Mouse (Mus musculus) testis, adult 2 months (tissue): ENCODE results near the gene L3mbtl3.

Experiments
- CTCF ChIP-seq: fragments of 200-500 bp; IDR thresholded peaks from 2 replicates; pipeline ENCODE4 v1.5.1; 2012; ENCODE audit warnings: low read depth, mild to moderate bottlenecking, inconsistent platforms, low read length, moderate library complexity; ENCODE audit not compliant: control insufficient read depth, insufficient read depth, insufficient replicate concordance
- POLR2A ChIP-seq: fragments of 200-500 bp; IDR thresholded peaks from 2 replicates; pipeline ENCODE4 v1.6.1; 2012; ENCODE audit warnings: low read depth, mild to moderate bottlenecking, inconsistent platforms, low read length, moderate library complexity; ENCODE audit not compliant: control insufficient read depth

DNA sequence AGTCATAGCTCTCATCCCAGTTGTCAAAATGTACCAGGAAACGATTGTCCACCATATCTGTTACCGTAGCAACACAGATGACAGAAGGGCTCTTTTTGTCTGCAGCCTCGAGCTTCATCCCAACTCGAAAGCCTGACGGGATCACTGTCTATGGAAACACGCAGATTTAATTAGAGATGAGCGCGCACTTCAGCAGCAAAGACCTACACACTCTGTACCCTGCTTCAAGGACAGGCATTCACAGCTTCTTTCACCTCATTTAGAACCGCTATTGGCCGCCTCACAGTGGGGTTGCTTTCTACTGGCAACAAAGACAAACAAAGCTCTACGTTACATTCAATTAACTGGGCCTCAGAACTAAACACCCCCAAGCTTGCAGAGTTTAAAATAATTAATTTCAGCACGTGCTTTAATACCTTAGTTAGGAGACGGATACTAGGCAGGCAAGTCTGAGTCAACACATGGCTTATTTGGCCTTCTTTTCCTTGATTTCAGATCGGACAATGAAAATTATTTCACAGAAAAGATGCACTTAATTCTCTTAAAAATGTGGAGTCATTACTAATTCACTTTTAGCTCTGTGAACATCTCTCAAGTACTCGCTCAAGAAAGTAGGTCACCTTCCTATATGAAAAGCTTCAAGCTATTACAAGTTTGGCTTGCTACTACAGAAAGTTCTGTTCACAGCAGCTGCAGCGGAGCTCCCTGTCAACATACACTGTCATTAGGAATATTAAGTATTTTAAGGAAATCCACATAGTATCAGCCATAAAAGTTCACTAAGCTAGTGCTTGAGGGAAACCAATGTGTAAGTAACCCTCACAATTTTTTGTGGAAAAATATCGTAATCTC, 47.9 kb downstream of the L3mbtl3 start:
- TF ChIP-seq CTCF (no peak), POLR2A (no peak)
